Mouse (Mus musculus): ENCODE data around the gene Tmem258.
A peak's percentile ranks its signal among the peaks of the same experiment; 100 is the strongest.

Gene Tmem258

DNA sequence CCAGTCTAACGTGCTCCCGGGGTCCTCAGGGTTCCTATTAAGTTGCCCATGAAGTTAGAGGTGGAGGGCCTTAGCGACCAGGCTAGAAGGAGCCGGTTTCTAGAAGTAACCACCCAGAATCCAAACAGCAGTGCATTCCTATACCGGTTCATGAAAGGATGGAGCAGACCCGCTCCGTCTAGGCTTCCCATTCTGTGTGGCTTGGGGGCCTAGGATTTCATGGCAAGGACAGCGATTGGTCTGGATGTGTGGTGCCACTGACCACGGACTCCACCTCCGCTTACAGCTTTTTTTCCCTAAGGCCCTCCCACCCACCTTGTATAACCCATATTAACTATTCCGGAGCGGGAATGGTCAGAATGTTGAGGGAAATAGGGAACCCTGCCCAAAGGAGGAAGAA lies 19.7 kb upstream of the Tmem258 start:
- DNase-seq (ENCODE audit: low spot score): peak; percentile 56

DNA sequence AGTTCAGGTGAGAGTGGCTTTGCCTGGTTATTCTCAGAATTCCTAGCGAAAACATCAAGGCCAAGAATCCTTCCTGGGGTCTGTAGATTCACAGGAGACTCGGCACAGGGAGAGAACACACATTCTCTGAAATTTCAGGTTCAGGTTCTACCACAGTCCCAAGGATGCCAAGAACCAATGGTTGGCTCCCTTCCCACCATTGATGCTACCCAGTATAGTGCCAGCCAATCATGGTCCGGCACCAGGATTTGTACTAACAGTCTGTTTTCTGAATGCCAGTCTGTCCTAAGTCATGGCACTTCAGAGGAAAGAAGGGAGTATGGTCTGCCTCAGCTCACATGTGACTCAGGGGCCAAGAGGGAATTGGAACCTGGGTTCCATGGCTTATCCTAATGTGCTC lies 17.9 kb upstream of the Tmem258 start:
- no peak for DNase-seq (ENCODE audit: low spot score)

DNA sequence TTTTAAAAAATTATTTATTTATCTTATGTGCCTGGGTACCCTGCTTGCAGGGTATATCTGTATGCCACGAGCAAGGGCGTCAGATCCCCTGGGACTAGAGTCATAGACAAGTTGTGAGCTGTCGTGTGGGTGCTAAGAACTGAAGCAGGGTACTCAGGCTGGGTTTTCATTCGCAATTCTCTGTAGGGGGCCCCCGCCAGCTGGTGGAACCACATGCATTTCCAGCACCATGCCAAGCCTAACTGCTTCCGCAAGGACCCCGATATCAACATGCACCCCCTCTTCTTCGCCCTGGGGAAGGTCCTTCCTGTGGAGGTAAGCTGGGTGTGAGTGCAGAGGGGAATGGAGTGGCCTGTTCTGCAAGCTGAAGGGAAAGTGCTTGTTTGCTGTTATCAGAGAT lies 17.2 kb upstream of the Tmem258 start:
- no peak for DNase-seq (ENCODE audit: low spot score)

DNA sequence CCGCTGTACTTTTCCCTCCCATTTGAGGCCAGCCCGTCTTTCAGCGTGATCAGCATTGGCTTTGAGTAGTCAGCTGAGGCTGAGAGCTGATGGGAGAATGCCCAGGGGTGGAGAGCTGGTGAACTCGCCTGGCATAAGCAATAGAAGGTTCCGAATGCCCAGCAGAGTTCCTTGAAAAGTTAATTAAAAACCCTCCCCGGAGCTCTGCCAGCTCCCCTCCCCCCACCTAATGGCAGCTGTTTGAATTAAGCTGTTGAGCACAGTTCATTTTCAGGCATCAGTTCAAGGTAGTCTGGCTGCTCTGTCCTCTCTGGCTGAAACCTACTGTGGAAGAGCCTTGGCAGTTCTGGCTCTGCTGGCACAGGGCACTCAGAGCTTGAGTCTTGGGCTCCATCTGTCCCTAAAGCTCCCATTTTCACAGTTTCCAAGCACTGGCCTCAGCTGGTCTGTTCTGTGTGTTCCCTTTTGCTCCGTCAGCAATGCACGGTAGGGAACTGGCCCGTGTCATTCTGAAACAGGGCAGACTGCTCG lies 15.5 kb upstream of the Tmem258 start:
- DNase-seq (ENCODE audit: low spot score): no peak

DNA sequence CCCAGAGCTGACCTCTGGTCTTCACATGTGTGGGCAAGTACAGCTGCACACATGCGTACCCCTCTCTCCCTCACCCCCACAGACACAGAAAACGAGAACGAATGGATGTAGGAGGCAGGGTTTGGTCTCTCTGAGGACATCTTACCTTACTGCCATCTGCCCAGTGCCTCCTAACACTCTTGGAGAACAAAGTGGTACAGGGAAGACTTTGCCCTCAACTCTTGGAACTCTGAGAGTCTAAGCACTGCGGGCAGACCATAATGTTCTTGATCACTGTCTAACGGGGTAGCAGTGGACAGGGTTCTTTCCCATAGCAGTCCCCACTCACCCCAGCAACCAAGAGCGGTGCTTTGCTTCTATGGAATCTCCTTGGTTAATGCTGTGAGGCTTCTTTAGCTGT lies 14.8 kb upstream of the Tmem258 start:
- DNase-seq (ENCODE audit: low spot score): no peak

DNA sequence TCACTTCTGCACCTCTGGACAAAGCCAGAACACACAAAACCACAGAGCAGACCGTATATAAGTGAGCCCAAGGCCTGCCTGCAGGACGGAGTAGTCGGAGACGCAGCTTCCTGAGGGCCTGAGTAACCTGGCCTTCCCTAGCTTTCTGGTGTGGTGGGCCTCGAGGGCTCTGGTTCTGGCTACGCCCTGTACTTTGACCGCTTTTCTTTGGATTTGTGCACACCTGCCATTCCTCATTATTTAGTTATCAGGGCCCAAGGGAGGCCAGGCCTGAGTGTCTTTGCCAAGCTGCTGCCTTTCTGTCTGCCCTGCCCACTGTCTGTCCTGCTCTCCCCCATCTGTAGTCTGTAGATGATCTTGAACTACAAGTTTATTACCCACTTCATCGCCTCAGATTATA lies 13.9 kb upstream of the Tmem258 start:
- DNase-seq (ENCODE audit: low spot score): no peak

DNA sequence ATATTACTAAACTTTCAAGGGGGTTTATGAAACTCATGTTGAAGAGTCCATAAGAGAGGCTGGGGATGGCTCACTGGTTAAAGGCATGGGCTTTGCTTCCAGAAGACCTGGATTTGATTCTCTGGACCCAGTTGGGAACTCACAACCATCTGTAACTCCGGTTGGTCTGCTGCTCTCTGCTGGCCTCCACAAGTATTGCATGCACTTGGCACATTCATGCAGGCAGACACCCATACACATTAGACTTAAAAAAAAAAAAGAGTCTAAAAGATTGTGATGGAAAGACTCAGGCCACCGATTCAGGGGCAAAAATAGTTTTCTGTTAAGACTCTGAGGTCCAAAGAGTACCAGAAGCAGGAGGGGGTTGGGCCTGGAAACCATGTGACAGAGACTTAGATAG lies 13.0 kb upstream of the Tmem258 start:
- DNase-seq (ENCODE audit: low spot score): peak; percentile 83

DNA sequence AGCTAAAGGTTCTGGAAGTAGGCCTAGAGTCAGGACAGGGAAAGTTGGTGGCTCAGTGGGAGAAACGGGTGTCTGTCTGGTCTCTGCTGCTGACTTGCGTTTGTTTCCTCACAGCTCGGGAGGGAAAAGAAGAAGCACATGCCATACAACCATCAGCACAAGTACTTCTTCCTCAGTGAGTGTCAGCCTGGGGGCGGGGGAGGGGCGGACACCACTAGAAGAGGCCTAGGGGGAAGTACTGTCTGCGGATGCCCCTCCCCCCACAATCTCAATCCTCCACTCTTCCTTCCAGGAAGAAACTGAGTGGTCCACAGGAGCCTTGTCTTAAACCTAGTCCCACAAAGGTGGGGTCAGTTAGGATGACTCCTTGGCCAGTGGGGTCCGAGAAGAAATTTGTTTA lies 12.5 kb upstream of the Tmem258 start:
- no peak for DNase-seq (ENCODE audit: low spot score)

DNA sequence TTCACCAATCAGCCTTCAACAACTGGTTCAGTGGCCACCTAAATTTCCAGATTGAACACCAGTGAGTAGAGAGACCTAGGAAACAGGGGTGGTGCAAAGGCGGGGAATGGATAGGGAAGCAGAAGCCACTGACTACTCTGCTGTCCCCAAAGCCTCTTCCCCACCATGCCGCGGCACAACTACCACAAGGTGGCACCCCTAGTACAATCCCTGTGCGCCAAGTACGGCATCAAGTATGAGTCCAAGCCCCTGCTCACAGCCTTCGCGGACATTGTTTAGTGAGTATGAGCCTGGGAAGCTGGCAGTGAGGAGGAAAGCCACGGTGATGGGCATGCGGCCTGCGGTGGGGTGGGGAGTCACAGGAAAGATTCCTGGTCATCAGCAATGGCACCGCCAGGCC lies 9.5 kb upstream of the Tmem258 start:
- DNase-seq (ENCODE audit: low spot score): no peak

DNA sequence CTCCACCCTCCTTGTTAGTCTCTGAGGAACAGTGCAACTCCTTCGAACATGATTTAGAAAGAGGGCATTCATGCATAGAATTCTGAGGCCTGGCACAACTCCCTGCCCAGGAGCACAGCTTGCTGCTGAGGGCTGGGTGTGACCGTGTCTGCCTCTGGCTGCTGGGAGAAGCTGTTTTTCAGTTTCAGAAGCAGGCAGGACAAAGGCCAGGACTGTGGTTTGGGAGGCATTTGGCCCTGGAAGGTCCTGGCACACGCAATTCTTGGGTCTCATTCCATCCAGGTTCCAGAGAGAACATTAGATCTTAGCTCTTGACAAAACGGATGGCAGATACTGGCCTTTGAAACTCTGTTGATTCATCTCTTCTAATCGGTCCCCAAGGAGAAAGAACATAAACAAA lies 8.6 kb upstream of the Tmem258 start:
- no peak for DNase-seq (ENCODE audit: low spot score)

DNA sequence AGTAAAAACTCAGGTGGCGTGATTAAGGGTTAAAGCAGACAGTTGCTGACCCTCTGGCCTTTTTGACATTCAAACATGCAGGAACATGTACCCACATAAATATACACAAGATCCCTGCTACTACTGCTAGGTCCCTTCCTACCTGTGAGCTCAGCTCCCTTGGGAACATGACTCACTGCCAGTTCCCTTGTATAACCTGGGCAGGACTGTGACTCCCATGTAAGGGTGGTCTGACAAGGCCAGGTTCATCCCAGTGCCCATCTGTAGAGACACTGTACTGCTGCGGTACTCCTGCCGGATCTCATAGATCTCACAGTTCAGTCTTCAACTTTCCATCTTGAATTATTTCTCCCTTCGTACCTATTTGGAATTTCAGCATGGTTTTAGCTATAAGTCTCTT lies 6.7 kb upstream of the Tmem258 start:
- DNase-seq (ENCODE audit: low spot score): no peak

DNA sequence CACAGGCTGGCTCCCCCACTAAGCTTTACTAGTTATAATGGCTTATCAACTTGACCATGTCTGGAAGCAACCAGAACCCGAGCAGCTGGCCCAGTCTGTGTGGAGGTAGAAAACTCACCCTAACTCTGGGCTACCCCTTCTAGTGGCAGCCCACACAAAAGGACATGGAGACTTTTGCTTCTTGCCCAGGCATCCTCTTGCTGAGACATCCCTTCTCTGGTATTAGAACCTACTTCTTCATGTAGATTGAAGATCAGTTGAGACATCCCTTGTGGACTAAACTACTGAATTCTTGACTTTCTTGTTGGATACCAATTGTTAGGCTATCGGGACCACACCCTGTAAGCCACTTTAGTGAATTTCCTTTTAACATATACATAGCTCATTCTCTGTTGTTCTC lies 5.5 kb upstream of the Tmem258 start:
- no peak for DNase-seq (ENCODE audit: low spot score)

DNA sequence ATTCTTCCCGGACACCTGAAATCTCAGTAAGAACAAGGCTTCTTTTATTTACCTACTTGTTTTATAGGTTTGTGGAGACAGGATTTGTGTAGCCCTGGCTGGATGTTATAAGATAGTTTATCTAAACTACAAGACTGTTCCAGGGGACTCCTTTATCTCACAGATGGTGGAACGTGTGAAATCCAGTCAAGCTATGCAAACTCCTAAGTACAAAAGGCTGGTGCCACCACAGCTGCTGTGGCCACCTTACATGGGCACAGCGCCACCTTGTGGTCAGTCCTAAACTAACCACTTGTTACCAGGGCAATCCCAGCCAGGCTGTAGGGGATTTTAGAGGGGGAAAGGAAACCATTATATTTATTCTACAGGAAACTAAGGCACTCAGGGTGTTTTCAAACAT lies 5.1 kb upstream of the Tmem258 start:
- peak; percentile 94 for DNase-seq (ENCODE audit: low spot score)

DNA sequence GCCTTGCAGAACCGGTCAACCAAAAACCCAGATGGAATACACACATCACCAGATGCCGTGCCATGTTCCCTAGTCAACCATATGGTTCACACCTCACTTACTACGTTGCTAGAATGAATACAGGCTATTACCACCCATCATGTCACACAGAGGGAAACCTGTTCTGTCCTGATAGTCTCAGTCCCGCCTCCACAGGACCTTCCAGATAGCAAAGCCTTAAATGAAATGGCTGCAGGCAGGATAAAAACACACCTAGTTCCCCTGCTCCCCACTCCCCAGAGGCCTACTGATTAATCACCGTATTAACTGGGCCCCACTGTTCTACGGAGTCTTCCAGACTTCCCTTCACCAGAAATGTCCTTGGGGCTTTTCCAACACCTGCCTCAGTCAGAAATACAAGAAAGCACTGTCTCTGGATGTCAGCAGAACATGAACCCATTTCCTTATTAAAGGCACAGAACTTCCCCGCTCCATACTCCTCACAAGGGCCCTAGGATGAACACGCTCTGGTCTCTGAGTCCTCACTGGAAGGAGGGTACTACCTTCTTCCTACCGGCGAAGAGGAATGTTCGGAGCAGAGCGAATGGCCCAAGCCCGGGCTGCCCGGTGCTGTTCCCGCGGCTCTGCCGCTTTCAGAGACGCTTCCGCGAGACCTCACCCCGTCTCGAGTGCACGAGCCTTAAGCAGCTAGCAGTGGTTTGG lies 517 bp upstream of the Tmem258 start:
- no peak for DNase-seq (ENCODE audit: low spot score)

DNA sequence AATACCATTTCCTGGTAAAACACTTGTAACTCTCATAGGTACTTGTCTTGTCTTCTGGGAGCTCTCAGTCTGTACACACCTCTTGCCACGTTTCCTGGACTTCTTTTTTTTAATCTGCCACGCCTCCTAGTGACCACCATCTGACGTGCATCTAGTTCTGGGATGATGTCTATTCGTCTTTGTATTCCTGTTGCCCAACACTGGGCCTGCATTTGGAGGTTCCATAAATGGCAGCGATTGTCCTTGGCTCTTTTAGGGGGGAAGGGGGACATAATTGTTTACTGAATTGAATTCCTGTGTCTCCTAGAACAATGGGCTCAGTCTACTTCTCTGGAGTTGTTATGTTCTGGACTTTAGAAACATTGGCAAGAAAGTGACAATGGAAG lies 795 bp downstream of the Tmem258 start:
- peak; percentile 60 for DNase-seq (ENCODE audit: low spot score)

DNA sequence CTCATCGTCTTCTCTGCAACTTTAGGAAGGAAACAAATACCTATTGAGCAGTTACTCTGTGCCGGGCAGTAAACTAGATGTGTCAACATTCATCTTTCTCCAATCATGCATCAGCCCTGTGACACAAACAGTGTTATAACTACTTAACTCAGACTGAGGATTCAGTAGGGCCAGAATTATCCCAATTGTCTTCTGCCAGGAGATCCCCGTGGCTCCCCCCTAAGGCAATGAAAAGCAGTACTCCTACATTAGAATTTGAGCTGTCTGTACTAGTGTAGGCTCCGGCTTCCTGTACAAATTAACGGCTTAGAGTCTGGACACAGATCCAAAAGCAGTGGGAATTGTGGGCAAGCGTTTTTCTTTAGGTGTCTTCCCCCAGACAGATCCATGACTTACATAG lies 1.2 kb downstream of the Tmem258 start:
- no peak for DNase-seq (ENCODE audit: low spot score)

DNA sequence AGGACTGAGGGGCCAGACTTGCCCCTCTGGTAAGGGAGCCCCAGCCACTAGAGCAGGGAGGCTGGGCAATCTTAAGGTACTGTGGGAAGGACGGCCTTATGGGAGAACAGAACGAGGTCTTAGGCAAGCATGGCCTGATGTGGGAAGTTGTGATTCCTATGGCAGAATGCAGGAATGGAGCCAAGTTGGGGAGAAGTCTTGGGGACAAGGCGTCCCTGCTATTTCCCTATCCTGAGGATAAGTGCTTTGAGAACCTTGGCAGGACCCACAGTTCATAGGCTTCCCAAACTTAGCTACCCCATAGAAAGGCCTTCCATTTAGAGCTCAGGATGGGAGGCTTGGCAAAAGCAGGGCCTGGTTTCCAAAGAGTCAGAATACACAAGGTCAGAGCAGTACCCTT lies 5.0 kb downstream of the Tmem258 start:
- DNase-seq (ENCODE audit: low spot score): no peak

DNA sequence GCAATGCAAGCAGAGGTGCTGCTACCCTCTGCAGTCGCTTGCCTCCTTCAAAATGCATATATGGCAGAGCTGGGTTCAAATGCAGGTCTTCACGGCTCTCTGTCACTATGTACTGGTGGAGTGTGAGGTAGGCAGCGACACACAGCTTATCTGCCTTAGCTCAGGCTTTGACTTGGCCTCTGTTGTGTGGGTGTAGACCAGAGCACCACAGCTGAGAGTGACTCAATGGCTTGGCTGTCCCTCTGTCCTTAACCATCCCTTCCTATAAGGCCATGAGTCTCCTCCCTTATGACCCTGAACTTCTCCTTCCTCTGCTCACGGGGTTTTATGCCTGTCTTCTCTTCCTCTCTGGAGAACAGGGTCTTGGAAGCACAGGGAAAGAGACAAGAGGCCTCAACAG lies 7.1 kb downstream of the Tmem258 start:
- no peak for DNase-seq (ENCODE audit: low spot score)

DNA sequence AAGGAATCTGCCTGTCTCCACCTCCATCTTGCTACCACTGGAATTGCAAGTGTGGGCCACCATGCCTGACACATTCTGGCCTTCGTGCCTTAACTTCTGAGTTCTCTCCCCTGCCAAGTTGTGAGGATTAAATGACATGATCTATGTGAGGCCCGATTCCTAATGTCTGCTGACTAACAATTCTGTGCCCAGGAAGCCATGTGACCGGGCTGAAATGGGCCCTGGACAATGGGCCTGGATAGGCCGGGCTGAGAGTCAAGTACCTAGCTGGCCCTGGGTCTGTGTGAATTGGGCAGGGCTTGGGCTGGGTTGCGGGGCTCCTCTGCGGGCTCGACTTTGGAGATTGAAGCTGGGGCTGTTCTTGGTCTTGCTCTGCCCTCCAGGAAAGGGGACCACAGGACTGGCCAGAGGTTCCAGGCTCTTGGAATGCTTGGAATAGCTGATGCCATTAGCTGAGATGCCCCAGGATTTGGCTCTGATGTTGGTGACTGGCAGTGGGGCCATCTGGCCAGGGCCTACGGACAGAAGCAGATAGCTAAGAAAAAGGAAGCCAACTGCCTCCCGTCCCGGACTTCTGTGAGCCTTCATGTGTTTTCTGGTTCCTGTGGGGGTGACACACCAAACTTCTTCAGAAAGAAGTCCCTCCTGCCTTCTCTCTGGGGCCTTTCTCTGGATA lies 10.1 kb downstream of the Tmem258 start:
- no peak for DNase-seq (ENCODE audit: low spot score)

DNA sequence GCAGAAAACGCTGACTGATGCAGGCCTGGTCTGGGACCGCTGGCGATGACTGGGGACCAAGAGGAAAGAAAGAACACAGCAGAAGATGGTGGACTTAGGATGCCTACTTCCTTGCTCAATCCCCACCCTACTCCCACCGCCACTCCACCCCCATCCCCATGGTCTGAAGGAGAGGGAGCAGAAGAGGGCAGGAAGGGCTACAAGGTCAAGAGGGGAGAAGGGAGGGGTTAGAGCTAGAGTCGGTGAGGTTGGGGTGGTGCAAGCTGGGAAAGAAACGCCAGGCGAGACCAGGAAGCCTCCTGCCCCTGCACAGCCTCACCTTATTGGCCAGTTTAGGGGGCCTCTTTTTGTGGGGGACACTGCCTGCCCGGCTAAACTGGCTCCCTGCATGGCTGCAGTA lies 12.3 kb downstream of the Tmem258 start:
- DNase-seq (ENCODE audit: low spot score): no peak

DNA sequence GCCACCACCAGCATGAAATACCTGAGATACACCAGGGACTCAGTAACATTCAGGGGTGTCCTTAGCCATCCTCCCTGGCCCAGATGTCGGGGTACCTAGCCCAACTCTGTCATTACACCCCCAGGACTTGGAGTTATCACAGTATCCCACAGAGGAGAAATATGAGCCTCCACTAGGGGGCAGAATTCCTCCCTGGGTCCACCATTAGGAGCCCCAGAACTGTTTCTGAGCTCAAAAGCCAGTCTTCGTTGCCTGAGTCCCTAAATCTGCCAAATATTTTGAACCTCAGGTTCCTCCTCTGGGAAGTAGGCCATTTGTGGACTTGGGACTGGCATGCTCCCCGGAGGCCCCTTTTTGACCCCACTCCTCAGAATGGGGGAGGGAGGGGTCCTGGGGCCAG lies 15.3 kb downstream of the Tmem258 start:
- DNase-seq (ENCODE audit: low spot score): peak; percentile 83

DNA sequence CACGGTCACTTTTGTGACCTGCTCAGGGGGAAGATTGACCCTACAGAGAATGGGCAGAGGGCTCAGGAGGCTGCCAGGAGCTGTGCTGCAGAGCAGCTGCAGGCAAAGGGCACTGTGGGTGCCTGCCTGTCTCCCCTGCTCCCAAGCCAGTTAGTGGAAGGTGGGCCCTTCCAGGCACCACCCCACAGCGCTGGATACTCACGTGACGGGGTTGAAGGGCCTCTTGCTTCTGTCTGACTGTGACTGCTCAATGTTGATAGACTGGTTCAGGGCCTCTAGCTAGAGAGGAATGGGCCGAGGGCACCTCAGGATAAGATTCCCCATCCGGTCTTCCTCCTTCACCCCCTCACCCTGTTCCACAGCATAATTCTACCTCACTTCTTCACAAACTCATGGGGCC lies 15.8 kb downstream of the Tmem258 start:
- no peak for DNase-seq (ENCODE audit: low spot score)

DNA sequence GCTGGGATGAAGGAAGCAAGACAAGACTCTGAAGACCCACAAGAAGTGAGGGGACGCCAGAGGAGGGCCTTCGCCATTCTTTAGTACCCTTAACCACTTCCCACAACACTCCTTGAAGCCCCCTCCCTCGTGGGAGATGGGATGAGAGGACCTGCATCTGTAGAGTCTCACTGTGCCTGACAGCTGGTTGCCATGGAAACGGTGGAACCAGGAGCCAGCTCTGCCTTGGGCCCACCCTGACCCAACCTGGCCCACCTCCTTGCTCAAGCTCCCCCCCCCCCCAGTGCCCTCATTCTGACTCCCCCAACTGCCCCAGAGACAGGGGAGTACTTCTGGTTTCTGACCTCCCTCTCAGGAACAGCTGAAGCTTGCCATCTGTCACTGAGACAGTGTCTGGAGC lies 17.8 kb downstream of the Tmem258 start:
- DNase-seq (ENCODE audit: low spot score): no peak

DNA sequence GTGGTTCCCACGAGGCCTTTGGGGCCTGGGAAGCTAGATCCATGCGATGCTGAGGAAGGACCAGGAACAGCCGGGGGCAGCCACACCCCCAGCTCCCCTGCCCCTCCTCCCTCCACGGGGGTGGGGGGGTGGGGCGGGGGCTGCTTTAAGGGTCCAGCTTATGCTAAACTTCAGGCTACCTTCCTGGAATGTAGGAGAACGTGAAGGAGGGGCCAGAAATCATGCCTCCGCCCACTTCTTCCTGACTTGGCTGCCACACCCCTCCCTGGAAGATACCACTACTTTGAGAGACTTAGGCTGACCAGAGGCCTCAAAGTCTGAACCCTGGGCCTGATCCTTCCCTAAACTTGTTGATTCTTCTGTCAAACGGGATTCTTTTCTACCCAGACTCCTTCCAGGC lies 18.8 kb downstream of the Tmem258 start:
- no peak for DNase-seq (ENCODE audit: low spot score)
